Mouse (Mus musculus): ENCODE results near the gene Oxct2a.

GRCm38 (mm10) chr4:123340232-123340631, 16.8 kb upstream of the Oxct2a start:
- no peak for TF ChIP-seq POLR2A (IDR thresholded peaks at IDR 0.05; ENCODE audit: borderline replicate concordance, extremely low read depth, low read depth, low read length)
- no peak for TF ChIP-seq CTCF (IDR thresholded peaks at IDR 0.05; ENCODE audit: insufficient read depth, low read length)

Measured in lung, adult 2 months (tissue).